Mouse (Mus musculus) liver, embryonic 13.5 days (tissue): Measurements from ENCODE around the gene Pdcl. TPM values are rescaled to one million over a fixed set of nuclear protein-coding genes. Genes with fewer than 3 reads are reported as not detected.

Experiments used
- ATAC-seq: fragments of 200-750 bp; cut with Nextera tagmentation; 2 replicates; pipeline ENCODE4 v1.8.0; 2017; ENCODE audit warnings: low read depth, mild to moderate bottlenecking, moderate number of reproducible peaks, moderate library complexity
- DNase-seq: peaks from one replicate; pipeline ENCODE4 v3.0.0; 2022
- H3K27ac ChIP-seq: fragments of 300-500 bp; sonication (generic); 2 replicates; pipeline ENCODE4 v1.5.1; 2015; ENCODE audit warnings: moderate library complexity, mild to moderate bottlenecking, inconsistent platforms
- H3K27me3 ChIP-seq: fragments of 300-500 bp; sonication (generic); 2 replicates; pipeline ENCODE4 v1.6.1; 2015; ENCODE audit warnings: mild to moderate bottlenecking, inconsistent platforms
- H3K36me3 ChIP-seq: fragments of 300-500 bp; sonication (generic); 2 replicates; pipeline ENCODE4 v1.6.1; 2015; ENCODE audit warnings: mild to moderate bottlenecking, inconsistent platforms
- H3K4me1 ChIP-seq: fragments of 300-500 bp; sonication (generic); replicated peaks from 2 replicates; pipeline ENCODE4 v1.6.1; 2015; ENCODE audit warnings: inconsistent platforms
- H3K4me2 ChIP-seq: fragments of 300-500 bp; sonication (generic); 2 replicates; pipeline ENCODE4 v1.6.1; 2015; ENCODE audit warnings: inconsistent platforms, mild to moderate bottlenecking, moderate library complexity
- H3K4me3 ChIP-seq: fragments of 300-500 bp; sonication (generic); replicated peaks from 2 replicates; pipeline ENCODE4 v1.5.1; 2015; ENCODE audit warnings: mild to moderate bottlenecking, inconsistent platforms
- H3K9ac ChIP-seq: fragments of 300-500 bp; sonication (generic); 2 replicates; pipeline ENCODE4 v1.6.1; 2015; ENCODE audit warnings: mild to moderate bottlenecking, inconsistent platforms
- H3K9me3 ChIP-seq: fragments of 300-500 bp; sonication (generic); replicated peaks from 2 replicates; pipeline ENCODE4 v1.6.1; 2016; ENCODE audit warnings: inconsistent platforms
- WGBS: fragments of 180-500 bp; shearing (Covaris S2); methylation state at CpG from one replicate; pipeline ENCODE4 v1.1.7; 2015; ENCODE audit not compliant: insufficient replicate concordance; 5-methylcytosine and 5-hydroxymethylcytosine counted together
- polyA plus RNA-seq: library from polyadenylated mRNA; unstranded; fragments of >200 nt; fragmentation: Nextera tagmentation; extraction: Ambion mirVana; gene quantifications from 2 replicates; pipeline ENCODE4 v1.2.1, GENCODE M21; 2015

Gene Pdcl
- polyA plus RNA-seq, 1 experiment from 2014 or later: 13.0 TPM

DNA sequence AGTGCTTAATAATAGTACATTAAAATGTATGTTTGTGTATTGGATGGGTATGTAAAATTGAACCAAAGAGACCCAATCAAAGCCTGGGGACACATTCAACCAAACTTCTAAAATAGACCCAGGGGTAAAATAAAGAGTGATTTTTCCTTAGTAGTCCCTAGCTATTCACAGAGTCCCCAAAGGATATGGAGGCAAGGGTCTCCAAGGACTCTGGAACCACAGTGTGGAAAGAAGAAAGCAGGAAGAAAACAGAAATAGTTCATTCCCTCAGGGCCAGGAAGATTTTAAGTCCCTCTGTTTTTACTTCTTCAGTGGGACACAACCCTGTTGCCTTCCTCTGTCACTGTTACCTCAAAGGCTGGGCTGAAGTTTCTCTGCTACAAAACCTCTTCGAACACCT lies 32.9 kb downstream of the Pdcl start, which contains the start of gene Olfr368:
TSS of gene Olfr368 (plus strand) at position 301 of the 400 bp plus-strand sequence.
- Histone ChIP-seq H3K4me2 (no peak within 1 kb of the TSS), H3K27me3 (no peaks in the 10 kb centered on the region), H3K36me3 (no peaks in the 10 kb centered on the region), H3K4me3 (no peak within 1 kb of the TSS), H3K27ac (no peak within 1 kb of the TSS), H3K9me3 (no peaks in the 10 kb centered on the region), H3K9ac (no peak within 1 kb of the TSS), H3K4me1 (no peaks in the 10 kb centered on the region)
- 38% methylated on average over 1 of the region's 1 CpGs for WGBS
- no peak for ATAC-seq
- DNase-seq: no peak

Other genes with a start within 250 kb of the Pdcl start
- not detected in 2 replicates for gene Olfr362, start 241.4 kb downstream of the Pdcl start, polyA plus RNA-seq
- gene Olfr364-ps1, start 220.0 kb downstream of the Pdcl start, polyA plus RNA-seq: not detected in 2 replicates
- not detected in 2 replicates for gene Olfr365, start 171.1 kb downstream of the Pdcl start, polyA plus RNA-seq
- not detected in 2 replicates for gene Olfr366, start 147.8 kb downstream of the Pdcl start, polyA plus RNA-seq
- not detected in 2 replicates for gene Olfr368, start 32.8 kb downstream of the Pdcl start, polyA plus RNA-seq
- 3.7 and 4.0 TPM in 2 replicates for gene Rc3h2, start 63.6 kb upstream of the Pdcl start, polyA plus RNA-seq
- 1.7 and 2.1 TPM in 2 replicates for gene Zbtb26, start 83.8 kb upstream of the Pdcl start, polyA plus RNA-seq
- gene Zbtb6, start 83.8 kb upstream of the Pdcl start, polyA plus RNA-seq: 2.4 and 3.6 TPM in 2 replicates
- 7.4 and 8.8 TPM in 2 replicates for gene Rabgap1, start 83.9 kb upstream of the Pdcl start, polyA plus RNA-seq
- gene Gpr21, start 157.0 kb upstream of the Pdcl start, polyA plus RNA-seq: 0.08 and 0.13 TPM in 2 replicates